Mouse (Mus musculus) heart, embryonic 13.5 days (tissue): ENCODE data around the gene Mrm3. TPM values are rescaled to one million over a fixed set of nuclear protein-coding genes. Genes with fewer than 3 reads are reported as not detected.
"Not testable (repeated sequence)": the region's sequence is repeated elsewhere in the genome, so short reads cannot be mapped to it uniquely, and the experiment has no call there.

ENCODE experiments used
- ATAC-seq: fragments of 200-750 bp; cut with Nextera tagmentation; 2 replicates; pipeline ENCODE4 v1.8.0; 2017; ENCODE audit warnings: moderate TSS enrichment; ENCODE audit not compliant: insufficient number of reproducible peaks, low FRiP score, low TSS enrichment; ENCODE audit errors: extremely low read depth
- H3K27ac ChIP-seq: fragments of 300-500 bp; sonication (generic); replicated peaks from 2 replicates; pipeline ENCODE4 v1.5.1; 2015; ENCODE audit warnings: moderate library complexity, mild to moderate bottlenecking, inconsistent platforms
- H3K27me3 ChIP-seq: fragments of 300-500 bp; sonication (generic); replicated peaks from 2 replicates; pipeline ENCODE4 v1.6.1; 2015; ENCODE audit warnings: mild to moderate bottlenecking, inconsistent platforms
- H3K36me3 ChIP-seq: fragments of 300-500 bp; sonication (generic); 2 replicates; pipeline ENCODE4 v1.6.1; 2015; ENCODE audit warnings: mild to moderate bottlenecking, inconsistent platforms
- H3K4me1 ChIP-seq: fragments of 300-500 bp; sonication (generic); 2 replicates; pipeline ENCODE4 v1.6.1; 2015; ENCODE audit warnings: inconsistent platforms
- H3K4me2 ChIP-seq: fragments of 300-500 bp; sonication (generic); 2 replicates; pipeline ENCODE4 v1.6.1; 2015; ENCODE audit warnings: inconsistent platforms, mild to moderate bottlenecking, moderate library complexity
- H3K4me3 ChIP-seq: fragments of 300-500 bp; sonication (generic); 2 replicates; pipeline ENCODE4 v1.5.1; 2015; ENCODE audit warnings: moderate library complexity, mild to moderate bottlenecking, inconsistent platforms
- H3K9ac ChIP-seq: fragments of 300-500 bp; sonication (generic); 2 replicates; pipeline ENCODE4 v1.6.1; 2015; ENCODE audit warnings: inconsistent platforms, mild to moderate bottlenecking, moderate library complexity
- H3K9me3 ChIP-seq: fragments of 300-500 bp; sonication (generic); 2 replicates; pipeline ENCODE4 v1.6.1; 2016; ENCODE audit warnings: inconsistent platforms
- WGBS: fragments of 180-500 bp; shearing (Covaris S2); methylation state at CpG from one replicate; pipeline ENCODE4 v1.1.7; 2015; ENCODE audit warnings: mixed read lengths; 5-methylcytosine and 5-hydroxymethylcytosine counted together
- polyA plus RNA-seq: library from polyadenylated mRNA; unstranded; fragments of >200 nt; fragmentation: Nextera tagmentation; extraction: Ambion mirVana; gene quantifications from 2 replicates; pipeline ENCODE4 v1.2.1, GENCODE M21; 2015

Mrm3 gene
- polyA plus RNA-seq = 21.1 and 24.2 TPM in 2 replicates

- ATAC-seq = peak; percentile 68
- peaks cover 42% of the 10 kb centered on the region for H3K36me3 ChIP-seq
- under 1% methylated on average over 61 of the region's 61 CpGs for WGBS
These were observed at the start of gene Mrm3, which contains the start of gene Glod4 for GRCm38 (mm10) chr11:76242901-76243810. TSS of gene Mrm3 (plus strand) at chr11:76243715. TSS of gene Glod4 (minus strand) at chr11:76243725.

GRCm38 (mm10) chr11:76196275-76196976 is 47.1 kb upstream of the Mrm3 start:
- ATAC-seq = no peak
- Histone ChIP-seq H3K27ac (no peak overlapping the region), H3K4me2 (0 out of 2 replicates have a peak overlapping the region, but pooled peaks have one; percentile 29), H3K9ac (no peak overlapping the region), H3K4me1 (peaks cover 14% of the 10 kb centered on the region), H3K9me3 (no peaks in the 10 kb centered on the region), H3K4me3 (no peak overlapping the region), H3K27me3 (0 out of 2 replicates have a peak, but pooled peaks cover 3% of the 10 kb centered on the region), H3K36me3 (no peaks in the 10 kb centered on the region)
- 64% methylated on average over 8 of the region's 8 CpGs for WGBS

More at GRCm38 (mm10) chr11:76242901-76243810, at the start of gene Mrm3, which contains the start of gene Glod4:
- peak within 1 kb of the TSS; percentile 76 for H3K27ac ChIP-seq
- H3K9me3 ChIP-seq = no peaks in the 10 kb centered on the region
- H3K27me3 ChIP-seq = no peaks in the 10 kb centered on the region
- H3K4me1 ChIP-seq = peaks cover 29% of the 10 kb centered on the region
- H3K4me2 ChIP-seq = peak within 1 kb of the TSS; percentile 95
- H3K4me3 ChIP-seq = peak within 1 kb of the TSS; percentile 89
- peak within 1 kb of the TSS; percentile 94 for H3K9ac ChIP-seq

GRCm38 (mm10) chr11:76196977-76197469 is 46.5 kb upstream of the Mrm3 start:
- Histone ChIP-seq H3K9me3 (no peaks in the 10 kb centered on the region), H3K9ac (no peak overlapping the region), H3K4me3 (no peak overlapping the region), H3K27ac (no peak overlapping the region), H3K4me2 (0 out of 2 replicates have a peak overlapping the region, but pooled peaks have one; percentile 29), H3K27me3 (0 out of 2 replicates have a peak, but pooled peaks cover 3% of the 10 kb centered on the region), H3K36me3 (no peaks in the 10 kb centered on the region), H3K4me1 (peaks cover 15% of the 10 kb centered on the region)
- no peak for ATAC-seq
- WGBS = 42% methylated on average over 8 of the region's 8 CpGs

- ATAC-seq = peak; percentile 96
- Histone ChIP-seq H3K27ac (peak overlapping the region; percentile 71), H3K4me3 (peak overlapping the region; percentile 80), H3K9me3 (no peaks in the 10 kb centered on the region), H3K27me3 (peaks cover 7% of the 10 kb centered on the region; the same call in 1 of the 2 replicates), H3K9ac (peak overlapping the region; percentile 93), H3K4me1 (peaks cover 13% of the 10 kb centered on the region), H3K4me2 (peak overlapping the region; percentile 96), H3K36me3 (peaks cover 24% of the 10 kb centered on the region)
- under 1% methylated on average over 86 of the region's 90 CpGs for WGBS
These were observed 41.5 kb upstream of the Mrm3 start for GRCm38 (mm10) chr11:76201761-76202674.

- WGBS = 77% methylated on average over 5 of the region's 5 CpGs
- Histone ChIP-seq H3K4me3 (no peak overlapping the region), H3K4me1 (peaks cover 10% of the 10 kb centered on the region), H3K27ac (no peak overlapping the region), H3K9me3 (no peaks in the 10 kb centered on the region), H3K36me3 (peaks cover 69% of the 10 kb centered on the region), H3K4me2 (no peak overlapping the region), H3K9ac (no peak overlapping the region), H3K27me3 (peaks cover 5% of the 10 kb centered on the region; the same call in 1 of the 2 replicates)
- no peak for ATAC-seq
These were observed 36.7 kb upstream of the Mrm3 start for GRCm38 (mm10) chr11:76206793-76207192.

GRCm38 (mm10) chr11:76210228-76210985 is 33.1 kb upstream of the Mrm3 start:
- H3K36me3 ChIP-seq = peaks cover 83% of the 10 kb centered on the region
- no peak overlapping the region for H3K27ac ChIP-seq
- no peaks in the 10 kb centered on the region for H3K27me3 ChIP-seq
- WGBS = 80% methylated on average over 13 of the region's 13 CpGs
- H3K9ac ChIP-seq = no peak overlapping the region
- H3K4me3 ChIP-seq = no peak overlapping the region
- peaks cover 3% of the 10 kb centered on the region; the same call in 1 of the 2 replicates for H3K4me1 ChIP-seq
- no peak for ATAC-seq
- H3K9me3 ChIP-seq = no peaks in the 10 kb centered on the region
- H3K4me2 ChIP-seq = no peak overlapping the region

GRCm38 (mm10) chr11:76211595-76211994 is 31.9 kb upstream of the Mrm3 start:
- H3K36me3 ChIP-seq = peaks cover 72% of the 10 kb centered on the region
- H3K27ac ChIP-seq, H3K4me2 ChIP-seq, H3K9me3 ChIP-seq, H3K27me3 ChIP-seq, ATAC-seq, H3K4me3 ChIP-seq, H3K9ac ChIP-seq: not testable (repeated sequence)
- 87% methylated on average over 5 of the region's 6 CpGs for WGBS
- peaks cover 14% of the 10 kb centered on the region for H3K4me1 ChIP-seq

GRCm38 (mm10) chr11:76213841-76214240 is 29.7 kb upstream of the Mrm3 start:
- Histone ChIP-seq H3K9ac (no peak overlapping the region), H3K9me3 (no peaks in the 10 kb centered on the region), H3K4me2 (no peak overlapping the region), H3K27me3 (no peaks in the 10 kb centered on the region), H3K4me3 (no peak overlapping the region), H3K36me3 (peaks cover 53% of the 10 kb centered on the region), H3K4me1 (peaks cover 22% of the 10 kb centered on the region), H3K27ac (no peak overlapping the region)
- ATAC-seq = no peak
- WGBS = 86% methylated on average over 5 of the region's 5 CpGs

GRCm38 (mm10) chr11:76215011-76215410 is 28.5 kb upstream of the Mrm3 start:
- H3K4me2 ChIP-seq = no peak overlapping the region
- 93% methylated on average over 2 of the region's 2 CpGs for WGBS
- no peak for ATAC-seq
- no peak overlapping the region for H3K9ac ChIP-seq
- no peak overlapping the region for H3K27ac ChIP-seq
- H3K4me3 ChIP-seq = no peak overlapping the region
- no peaks in the 10 kb centered on the region for H3K9me3 ChIP-seq
- peaks cover 22% of the 10 kb centered on the region for H3K4me1 ChIP-seq
- H3K27me3 ChIP-seq = no peaks in the 10 kb centered on the region
- H3K36me3 ChIP-seq = peaks cover 51% of the 10 kb centered on the region

- peak overlapping the region; percentile 78 for H3K4me2 ChIP-seq
- H3K4me1 ChIP-seq = peaks cover 20% of the 10 kb centered on the region
- peak overlapping the region; percentile 77 for H3K4me3 ChIP-seq
- peak overlapping the region; percentile 93 for H3K9ac ChIP-seq
- WGBS = 88% methylated on average over 5 of the region's 5 CpGs
- ATAC-seq = no peak
- H3K27ac ChIP-seq = peak overlapping the region; percentile 88; the same call in 1 of the 2 replicates
- H3K27me3 ChIP-seq = no peaks in the 10 kb centered on the region
- no peaks in the 10 kb centered on the region for H3K9me3 ChIP-seq
- peaks cover 51% of the 10 kb centered on the region for H3K36me3 ChIP-seq
These were observed 27.4 kb upstream of the Mrm3 start for GRCm38 (mm10) chr11:76216049-76216540.
